Mouse (Mus musculus) neural tube, embryonic 13.5 days (tissue): Measurements from ENCODE around the gene Olfr90. TPM values are rescaled to one million over a fixed set of nuclear protein-coding genes. Genes with fewer than 3 reads are reported as not detected.

Experiments
- ATAC-seq: fragments of 200-750 bp; cut with Nextera tagmentation; 2 replicates; pipeline ENCODE4 v1.8.0; 2017; ENCODE audit warnings: low read depth, mild to moderate bottlenecking, moderate TSS enrichment, moderate library complexity
- H3K27ac ChIP-seq: fragments of 300-500 bp; sonication (generic); replicated peaks from 2 replicates; pipeline ENCODE4 v1.5.1; 2015; ENCODE audit warnings: moderate library complexity, mild to moderate bottlenecking, inconsistent platforms
- H3K27me3 ChIP-seq: fragments of 300-500 bp; sonication (generic); 2 replicates; pipeline ENCODE4 v1.6.1; 2015; ENCODE audit warnings: mild to moderate bottlenecking, inconsistent platforms
- H3K36me3 ChIP-seq: fragments of 300-500 bp; sonication (generic); 2 replicates; pipeline ENCODE4 v1.6.1; 2015; ENCODE audit warnings: mild to moderate bottlenecking, inconsistent platforms
- H3K4me1 ChIP-seq: fragments of 300-500 bp; sonication (generic); replicated peaks from 2 replicates; pipeline ENCODE4 v1.6.1; 2015; ENCODE audit warnings: inconsistent platforms
- H3K4me2 ChIP-seq: fragments of 300-500 bp; sonication (generic); 2 replicates; pipeline ENCODE4 v1.6.1; 2015; ENCODE audit warnings: inconsistent platforms, mild to moderate bottlenecking, moderate library complexity
- H3K4me3 ChIP-seq: fragments of 300-500 bp; sonication (generic); 2 replicates; pipeline ENCODE4 v1.5.1; 2015; ENCODE audit warnings: mild to moderate bottlenecking, inconsistent platforms
- H3K9ac ChIP-seq: fragments of 300-500 bp; sonication (generic); 2 replicates; pipeline ENCODE4 v1.6.1; 2015; ENCODE audit warnings: moderate library complexity, mild to moderate bottlenecking, inconsistent platforms
- H3K9me3 ChIP-seq: fragments of 300-500 bp; sonication (generic); 2 replicates; pipeline ENCODE4 v1.6.1; 2016; ENCODE audit warnings: inconsistent platforms
- WGBS: fragments of 180-500 bp; shearing (Covaris S2); methylation state at CpG from one replicate; pipeline ENCODE4 v1.1.7; 2015; 5-methylcytosine and 5-hydroxymethylcytosine counted together
- polyA plus RNA-seq: library from polyadenylated mRNA; unstranded; fragments of >200 nt; fragmentation: Nextera tagmentation; extraction: Ambion mirVana; gene quantifications from 2 replicates; pipeline ENCODE4 v1.2.1, GENCODE M21; 2015

The Olfr90 gene
- polyA plus RNA-seq, 1 experiment from 2014 or later, result not detected

GRCm38 (mm10) chr17:37039127-37039894 lies 49.0 kb downstream of the Olfr90 start:
- Histone ChIP-seq H3K27ac (no peak overlapping the region), H3K9me3 (no peaks in the 10 kb centered on the region), H3K4me1 (no peaks in the 10 kb centered on the region), H3K4me2 (no peak overlapping the region), H3K4me3 (no peak overlapping the region), H3K27me3 (no peaks in the 10 kb centered on the region), H3K9ac (no peak overlapping the region), H3K36me3 (no peaks in the 10 kb centered on the region)
- 89% methylated on average over 2 of the region's 2 CpGs for WGBS
- ATAC-seq, result no peak

Other genes with a start within 250 kb of the Olfr90 start
- 0.43 and 0.61 TPM in 2 replicates for gene Trim15, start 221.3 kb downstream of the Olfr90 start, polyA plus RNA-seq
- gene Trim10, start 218.9 kb downstream of the Olfr90 start, polyA plus RNA-seq, result 1.3 and 1.6 TPM in 2 replicates
- gene Trim40, start 198.4 kb downstream of the Olfr90 start, polyA plus RNA-seq, result not detected in 2 replicates
- gene Trim31, start 190.4 kb downstream of the Olfr90 start, polyA plus RNA-seq, result not detected in 2 replicates
- gene Rnf39, start 145.6 kb downstream of the Olfr90 start, polyA plus RNA-seq, result 1.1 and 1.3 TPM in 2 replicates
- gene Ppp1r11, start 136.8 kb downstream of the Olfr90 start, polyA plus RNA-seq, result 181 and 191 TPM in 2 replicates
- gene Znrd1, start 129.9 kb downstream of the Olfr90 start, polyA plus RNA-seq, result 71.7 and 72.7 TPM in 2 replicates
- 5.8 and 6.4 TPM in 2 replicates for gene Znrd1as, start 129.9 kb downstream of the Olfr90 start, polyA plus RNA-seq
- 0.31 TPM in 1 of 2 replicates, not detected in the other for gene 2410137M14Rik, start 107.3 kb downstream of the Olfr90 start, polyA plus RNA-seq
- 1.6 and 2.3 TPM in 2 replicates for gene H2-M5, start 99.0 kb downstream of the Olfr90 start, polyA plus RNA-seq
- gene Zfp57, start 87.3 kb downstream of the Olfr90 start, polyA plus RNA-seq, result 241 and 262 TPM in 2 replicates
- 1.2 and 1.7 TPM in 2 replicates for gene Mog, start 65.1 kb downstream of the Olfr90 start, polyA plus RNA-seq
- gene Gabbr1, start 42.5 kb downstream of the Olfr90 start, polyA plus RNA-seq, result 56.2 and 57.0 TPM in 2 replicates
- gene Olfr91, start 9.8 kb upstream of the Olfr90 start, polyA plus RNA-seq, result not detected in 2 replicates
- gene Olfr92, start 31.6 kb upstream of the Olfr90 start, polyA plus RNA-seq, result not detected in 2 replicates
- gene Olfr93, start 73.0 kb upstream of the Olfr90 start, polyA plus RNA-seq, result not detected in 2 replicates
- not detected in 2 replicates for gene Ubd, start 105.4 kb upstream of the Olfr90 start, polyA plus RNA-seq
- gene Olfr94, start 112.5 kb upstream of the Olfr90 start, polyA plus RNA-seq, result not detected in 2 replicates
- gene Olfr95, start 124.6 kb upstream of the Olfr90 start, polyA plus RNA-seq, result not detected in 2 replicates
- gene Olfr96, start 131.6 kb upstream of the Olfr90 start, polyA plus RNA-seq, result not detected in 2 replicates
- gene Olfr97, start 148.8 kb upstream of the Olfr90 start, polyA plus RNA-seq, result not detected in 2 replicates
- not detected in 2 replicates for gene Olfr98, start 175.2 kb upstream of the Olfr90 start, polyA plus RNA-seq
- gene H2-M3, start 181.7 kb upstream of the Olfr90 start, polyA plus RNA-seq, result 1.1 and 1.2 TPM in 2 replicates
- gene Olfr99, start 195.0 kb upstream of the Olfr90 start, polyA plus RNA-seq, result not detected in 2 replicates
- not detected in 2 replicates for gene Olfr101, start 215.8 kb upstream of the Olfr90 start, polyA plus RNA-seq
- not detected in 2 replicates for gene Olfr102, start 228.6 kb upstream of the Olfr90 start, polyA plus RNA-seq